Mouse (Mus musculus) ES-CJ7 (cell line): ENCODE data around the gene Arid2.
A peak's percentile ranks its signal among the peaks of the same experiment; 100 is the strongest.

Experiments
- DNase-seq: peaks from one replicate; pipeline ENCODE4 v3.0.0; 2011; ENCODE audit warnings: low read depth, low spot score

The Arid2 gene

GRCm38 (mm10) chr15:96418161-96418560 lies 130.8 kb downstream of the Arid2 start:
- DNase-seq, result no peak

GRCm38 (mm10) chr15:96419920-96420319 lies 132.6 kb downstream of the Arid2 start:
- DNase-seq, result no peak

- no peak for DNase-seq
Observed at GRCm38 (mm10) chr15:96434202-96434601, 146.9 kb downstream of the Arid2 start.

- peak; percentile 63 for DNase-seq
Observed at GRCm38 (mm10) chr15:96441480-96441879, 154.2 kb downstream of the Arid2 start.

GRCm38 (mm10) chr15:96446785-96447184 lies 159.5 kb downstream of the Arid2 start:
- no peak for DNase-seq

GRCm38 (mm10) chr15:96448656-96449299 lies 161.5 kb downstream of the Arid2 start:
- no peak for DNase-seq

- DNase-seq, result no peak
Observed at GRCm38 (mm10) chr15:96453346-96453745, 166.0 kb downstream of the Arid2 start.
